In the genomic region with DNA sequence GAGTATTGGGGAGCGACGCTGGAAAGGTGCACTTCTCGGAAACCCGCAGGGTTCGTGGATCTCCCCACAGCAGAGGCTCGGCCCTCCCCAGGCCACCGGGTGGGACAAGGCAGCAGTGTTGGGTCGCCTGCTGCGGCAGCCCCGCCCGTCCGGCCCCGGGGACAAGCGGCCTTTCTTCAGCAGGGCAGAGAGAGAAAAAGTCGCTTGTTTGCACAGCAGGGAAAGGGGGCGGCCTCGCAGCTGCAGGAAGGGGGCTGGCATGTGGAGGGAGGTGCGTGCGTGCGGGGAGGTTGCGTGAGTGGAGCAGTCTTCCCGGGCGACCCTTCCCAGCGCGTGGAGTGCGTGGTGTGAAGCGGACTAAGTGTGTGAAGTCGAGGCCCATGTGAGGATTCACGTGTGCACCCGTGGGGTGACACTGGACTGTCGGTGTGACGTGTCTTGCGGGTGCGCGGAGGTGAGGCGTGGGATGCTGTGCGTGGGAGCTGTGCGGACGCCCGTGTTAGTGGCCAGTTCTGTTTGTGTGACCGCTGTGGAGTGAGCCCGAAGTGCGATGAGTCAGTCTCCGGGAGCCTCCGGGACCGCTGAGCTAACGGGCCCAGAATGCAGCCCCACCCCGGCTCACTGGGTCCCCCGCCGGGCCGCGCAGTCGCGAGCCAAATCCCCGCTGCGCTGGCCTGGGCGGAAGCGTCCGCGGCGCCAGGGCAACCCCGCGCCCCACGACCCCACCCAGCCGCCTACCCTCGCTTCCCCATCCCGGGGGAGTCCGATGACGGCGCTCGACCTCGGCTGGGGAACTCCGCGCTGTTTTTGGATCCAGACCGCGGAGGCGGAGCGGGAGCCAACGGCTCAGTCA, we compare ENCODE assay signal across 7 mouse cellular contexts. TPM values are rescaled to one million over a fixed set of nuclear protein-coding genes. Genes with fewer than 3 reads are reported as not detected.
DNase-seq lines count a peak whose midpoint lies in the region; ATAC-seq and TF ChIP-seq lines count a peak whose summit lies in the region.

No protein-coding gene starts in this region.

- H3K4me2 ChIP-seq in embryonic facial prominence, embryonic 13.5 days = peak overlapping the region; percentile 97
- peak overlapping the region; percentile 99 for H3K4me2 ChIP-seq in heart, embryonic 13.5 days
- H3K4me2 ChIP-seq in kidney, embryonic 15.5 days = peak overlapping the region; percentile 99
- peak overlapping the region; percentile 82 for H3K4me2 ChIP-seq in lung, postnatal 0 days (replicated peaks; ENCODE audit: low read depth, low read length)

- under 1% methylated on average over 78 of the region's 79 CpGs for WGBS in embryonic facial prominence, embryonic 13.5 days
- 1% methylated on average over 79 of the region's 79 CpGs for WGBS in heart, embryonic 13.5 days
- 1% methylated on average over 79 of the region's 79 CpGs for WGBS in kidney, embryonic 15.5 days
- WGBS in lung, postnatal 0 days = 1% methylated on average over 58 of the region's 79 CpGs

- TF ChIP-seq CTCF in ES-Bruce4 (IDR thresholded peaks at IDR 0.05; ENCODE audit: low read depth, low read length) = no peak
- TF ChIP-seq CTCF in lung, postnatal 0 days (IDR thresholded peaks at IDR 0.05) = no peak

- TF ChIP-seq POLR2A in ES-Bruce4 (IDR thresholded peaks at IDR 0.05; ENCODE audit: insufficient read depth, low read length) = no peak

- no peaks in the 10 kb centered on the region for H3K27me3 ChIP-seq in ES-Bruce4 (ENCODE audit: control insufficient read depth, insufficient read depth, low read length, poor library complexity, severe bottlenecking)
- peaks cover 22% of the 10 kb centered on the region; the same call in 1 of the 2 replicates for H3K27me3 ChIP-seq in embryonic facial prominence, embryonic 13.5 days
- H3K27me3 ChIP-seq in heart, embryonic 13.5 days (replicated peaks) = peaks cover 4% of the 10 kb centered on the region
- H3K27me3 ChIP-seq in kidney, embryonic 15.5 days = no peaks in the 10 kb centered on the region
- no peaks in the 10 kb centered on the region for H3K27me3 ChIP-seq in lung, postnatal 0 days (replicated peaks; ENCODE audit: insufficient read depth, low read length)

- H3K4me3 ChIP-seq in ES-Bruce4 (ENCODE audit: low read depth, low read length) = peak overlapping the region; percentile 43
- peak overlapping the region; percentile 63 for H3K4me3 ChIP-seq in embryonic facial prominence, embryonic 13.5 days
- peak overlapping the region; percentile 73 for H3K4me3 ChIP-seq in heart, embryonic 13.5 days
- peak overlapping the region; percentile 73 for H3K4me3 ChIP-seq in kidney, embryonic 15.5 days (replicated peaks)
- peak overlapping the region; percentile 62 for H3K4me3 ChIP-seq in lung, postnatal 0 days (ENCODE audit: low read depth, low read length)

- H3K4me1 ChIP-seq in ES-Bruce4 (ENCODE audit: control insufficient read depth, insufficient read depth, low read length) = peaks cover 2% of the 10 kb centered on the region
- peaks cover 41% of the 10 kb centered on the region for H3K4me1 ChIP-seq in embryonic facial prominence, embryonic 13.5 days
- peaks cover 42% of the 10 kb centered on the region for H3K4me1 ChIP-seq in heart, embryonic 13.5 days
- peaks cover 58% of the 10 kb centered on the region for H3K4me1 ChIP-seq in kidney, embryonic 15.5 days
- H3K4me1 ChIP-seq in lung, postnatal 0 days (ENCODE audit: insufficient read depth, low read depth, low read length) = peaks cover 5% of the 10 kb centered on the region; the same call in 1 of the 2 replicates

- TF ChIP-seq EP300 in ES-Bruce4 (IDR thresholded peaks at IDR 0.05; ENCODE audit: insufficient read depth, low read depth, low read length) = no peak
- TF ChIP-seq EP300 in lung, postnatal 0 days (IDR thresholded peaks at IDR 0.05) = no peak

- ATAC-seq in embryonic facial prominence, embryonic 13.5 days (ENCODE audit: insufficient number of reproducible peaks, insufficient read depth, low FRiP score, low TSS enrichment, low read depth) = peak; percentile 32
- no peak for ATAC-seq in heart, embryonic 13.5 days (ENCODE audit: extremely low read depth, insufficient number of reproducible peaks, low FRiP score, low TSS enrichment)
- ATAC-seq in kidney, embryonic 15.5 days (replicated peaks; ENCODE audit: low FRiP score) = peak; percentile 31
- ATAC-seq in lung, postnatal 0 days = peak; percentile 54

- no peaks in the 10 kb centered on the region for H3K9me3 ChIP-seq in ES-Bruce4 (replicated peaks; ENCODE audit: control insufficient read depth, insufficient read depth, low read length, poor library complexity, severe bottlenecking)
- no peaks in the 10 kb centered on the region for H3K9me3 ChIP-seq in embryonic facial prominence, embryonic 13.5 days
- H3K9me3 ChIP-seq in heart, embryonic 13.5 days = no peaks in the 10 kb centered on the region
- H3K9me3 ChIP-seq in kidney, embryonic 15.5 days (replicated peaks) = no peaks in the 10 kb centered on the region
- 0 out of 2 replicates have a peak, but pooled peaks cover 5% of the 10 kb centered on the region for H3K9me3 ChIP-seq in lung, postnatal 0 days (ENCODE audit: low read length)

- H3K27ac ChIP-seq in ES-Bruce4 (ENCODE audit: insufficient read depth, low read length) = no peak overlapping the region
- peak overlapping the region; percentile 81 for H3K27ac ChIP-seq in embryonic facial prominence, embryonic 13.5 days
- H3K27ac ChIP-seq in heart, embryonic 13.5 days (replicated peaks) = peak overlapping the region; percentile 77
- peak overlapping the region; percentile 93 for H3K27ac ChIP-seq in kidney, embryonic 15.5 days
- peak overlapping the region; percentile 88 for H3K27ac ChIP-seq in lung, postnatal 0 days (ENCODE audit: low read length)

- no peaks in the 10 kb centered on the region for H3K36me3 ChIP-seq in ES-Bruce4 (ENCODE audit: control insufficient read depth, insufficient read depth, low read length, poor library complexity, severe bottlenecking)
- H3K36me3 ChIP-seq in embryonic facial prominence, embryonic 13.5 days = no peaks in the 10 kb centered on the region
- no peaks in the 10 kb centered on the region for H3K36me3 ChIP-seq in heart, embryonic 13.5 days
- no peaks in the 10 kb centered on the region for H3K36me3 ChIP-seq in kidney, embryonic 15.5 days
- no peaks in the 10 kb centered on the region for H3K36me3 ChIP-seq in lung, postnatal 0 days (ENCODE audit: insufficient read depth, low read length)

- H3K9ac ChIP-seq in ES-Bruce4 (ENCODE audit: low read depth, poor library complexity, severe bottlenecking) = peak overlapping the region; percentile 34
- peak overlapping the region; percentile 78 for H3K9ac ChIP-seq in embryonic facial prominence, embryonic 13.5 days
- peak overlapping the region; percentile 85 for H3K9ac ChIP-seq in heart, embryonic 13.5 days
- peak overlapping the region; percentile 64 for H3K9ac ChIP-seq in kidney, embryonic 15.5 days
- H3K9ac ChIP-seq in lung, postnatal 0 days (replicated peaks; ENCODE audit: low read depth) = peak overlapping the region; percentile 66

- peak; percentile 66 for DNase-seq in ZHBTc4 (ENCODE audit: low read depth, low spot score)
- DNase-seq in lung, postnatal 0 days (ENCODE audit: low spot score) = peak; percentile 74
- DNase-seq in right cerebral cortex, adult 18-20 months = peak; percentile 73

RNA-seq across cellular contexts. Expression of a gene that starts 1.1 kb away (rescaled TPM):
- 19.0 and 22.3 TPM in 2 replicates for polyA plus RNA-seq in ES-Bruce4 (2011; ENCODE audit: insufficient read depth, insufficient read length, low read depth, missing spikeins)
- polyA plus RNA-seq in embryonic facial prominence, embryonic 13.5 days (2015; fragmentation: Nextera tagmentation; extraction: Ambion mirVana) = 37.9 and 38.0 TPM in 2 replicates
- polyA plus RNA-seq in heart, embryonic 13.5 days (2015; fragmentation: Nextera tagmentation; extraction: Ambion mirVana) = 20.2 and 24.4 TPM in 2 replicates
- polyA plus RNA-seq in kidney, embryonic 15.5 days (2015; fragmentation: Nextera tagmentation; extraction: Ambion mirVana) = 34.5 and 36.4 TPM in 2 replicates
- 21.3 and 21.8 TPM in 2 replicates for polyA plus RNA-seq in lung, postnatal 0 days (2015; fragmentation: Nextera tagmentation; extraction: Ambion mirVana)

RNA-seq across cellular contexts. Expression of a gene that starts 33.7 kb away (rescaled TPM):
- 259 and 291 TPM in 2 replicates for polyA plus RNA-seq in ES-Bruce4 (2011; ENCODE audit: insufficient read depth, insufficient read length, low read depth, missing spikeins)
- 192 and 213 TPM in 2 replicates for polyA plus RNA-seq in embryonic facial prominence, embryonic 13.5 days (2015; fragmentation: Nextera tagmentation; extraction: Ambion mirVana)
- 114 and 119 TPM in 2 replicates for polyA plus RNA-seq in heart, embryonic 13.5 days (2015; fragmentation: Nextera tagmentation; extraction: Ambion mirVana)
- polyA plus RNA-seq in kidney, embryonic 15.5 days (2015; fragmentation: Nextera tagmentation; extraction: Ambion mirVana) = 201 and 202 TPM in 2 replicates
- polyA plus RNA-seq in lung, postnatal 0 days (2015; fragmentation: Nextera tagmentation; extraction: Ambion mirVana) = 92.3 and 104 TPM in 2 replicates

RNA-seq across cellular contexts. Expression of a gene that starts 33.8 kb away (rescaled TPM):
- 329 and 336 TPM in 2 replicates for polyA plus RNA-seq in ES-Bruce4 (2011; ENCODE audit: insufficient read depth, insufficient read length, low read depth, missing spikeins)
- polyA plus RNA-seq in embryonic facial prominence, embryonic 13.5 days (2015; fragmentation: Nextera tagmentation; extraction: Ambion mirVana) = 137 and 149 TPM in 2 replicates
- 65.7 and 68.6 TPM in 2 replicates for polyA plus RNA-seq in heart, embryonic 13.5 days (2015; fragmentation: Nextera tagmentation; extraction: Ambion mirVana)
- polyA plus RNA-seq in kidney, embryonic 15.5 days (2015; fragmentation: Nextera tagmentation; extraction: Ambion mirVana) = 99.3 and 105 TPM in 2 replicates
- polyA plus RNA-seq in lung, postnatal 0 days (2015; fragmentation: Nextera tagmentation; extraction: Ambion mirVana) = 81.4 and 91.7 TPM in 2 replicates

Comparison
In these comparisons a context has a peak if more than half of its experiments do, and no peak if none do; other contexts are left out.
1. H3K9ac ChIP-seq: peak in every context shown above with its lines; median percentile 85 in heart, embryonic 13.5 days; 78 in embryonic facial prominence, embryonic 13.5 days; 66 in lung, postnatal 0 days; 64 in kidney, embryonic 15.5 days; 34 in ES-Bruce4.